Mouse (Mus musculus): ENCODE measurements around the gene Nrde2. TPM values are rescaled to one million over a fixed set of nuclear protein-coding genes. Genes with fewer than 3 reads are reported as not detected.

Nrde2 gene
- total and polyA plus RNA-seq, 3 experiments: 16.5 to 17.2 TPM; not detected in 1

DNA sequence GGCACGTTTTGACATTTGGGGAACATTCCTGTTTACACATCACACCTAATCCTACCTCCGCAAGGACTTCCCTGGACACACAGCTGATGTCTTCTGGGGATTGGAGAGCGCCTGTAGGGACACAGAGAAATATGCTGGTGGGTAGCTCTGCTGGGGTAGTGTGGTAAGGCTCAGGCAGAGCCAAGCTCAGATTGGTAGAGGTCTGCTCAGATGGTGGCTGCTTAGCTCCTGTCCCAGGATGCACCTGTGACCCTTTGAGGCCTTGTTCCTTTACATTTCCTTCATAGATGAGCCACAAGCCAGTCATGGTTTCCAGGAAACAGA, 58.8 kb downstream of the Nrde2 start:
- Histone ChIP-seq H3K4me3 (ENCODE audit: control insufficient read depth in 1 of 2, insufficient read depth in 1 of 2, low read depth in 2 of 2, low read length in 2 of 2) (no peak overlapping the region), H3K36me3 (ENCODE audit: control insufficient read depth in 1 of 2, insufficient read depth in 2 of 2, low read length in 2 of 2) (no peaks in the 10 kb centered on the region), H3K27me3 (ENCODE audit: control insufficient read depth in 1 of 2, insufficient read depth in 2 of 2, low read length in 2 of 2) (peaks cover 0 to 2% of the 10 kb centered on the region in 2 experiments; a peak in 3 of 4 replicates), H3K79me2 (ENCODE audit: control insufficient read depth, insufficient read depth, low read length, poor library complexity) (no peaks in the 10 kb centered on the region), H3K4me1 (ENCODE audit: control insufficient read depth in 1 of 2, insufficient read depth in 2 of 2, low read length in 2 of 2) (no peaks in the 10 kb centered on the region), H3K9ac (ENCODE audit: control insufficient read depth, low read depth, low read length, poor library complexity, severe bottlenecking) (no peak overlapping the region), H3K27ac (ENCODE audit: control insufficient read depth, low read depth, low read length) (no peak overlapping the region), H3K9me3 (replicated peaks; ENCODE audit: insufficient read depth, low read length) (no peaks in the 10 kb centered on the region)
- no peak for TF ChIP-seq BHLHE40 (IDR thresholded peaks at IDR 0.05; ENCODE audit: borderline replicate concordance, low read depth, low read length)
- no peak for TF ChIP-seq SMC3 (IDR thresholded peaks at IDR 0.05; ENCODE audit: low read depth, low read length)
- no peak for TF ChIP-seq SIN3A (IDR thresholded peaks at IDR 0.05; ENCODE audit: low read length)
- TF ChIP-seq ZMIZ1 (IDR thresholded peaks at IDR 0.05; ENCODE audit: low read depth, low read length): no peak
- TF ChIP-seq POLR2AphosphoS2 (IDR thresholded peaks at IDR 0.05; ENCODE audit: low read length): no peak
- TF ChIP-seq GATA1 (IDR thresholded peaks at IDR 0.05; ENCODE audit: low read depth, low read length): no peak
- no peak for TF ChIP-seq RCOR1 (IDR thresholded peaks at IDR 0.05; ENCODE audit: low read depth, low read length)
- no peak for TF ChIP-seq JUND (IDR thresholded peaks at IDR 0.05; ENCODE audit: low read depth, low read length)
- no peak for TF ChIP-seq ZNF384 (IDR thresholded peaks at IDR 0.05; ENCODE audit: low read depth, low read length)
- TF ChIP-seq ZC3H11A (IDR thresholded peaks at IDR 0.05; ENCODE audit: low read depth, low read length): no peak
- TF ChIP-seq CHD2 (IDR thresholded peaks at IDR 0.05; ENCODE audit: low read length): no peak
- no peak for TF ChIP-seq POLR2A (IDR thresholded peaks at IDR 0.05; ENCODE audit: control insufficient read depth in 1 of 2, insufficient read depth in 1 of 2, low read depth in 1 of 2, low read length in 2 of 2, poor library complexity in 1 of 2)
- TF ChIP-seq MYB (IDR thresholded peaks at IDR 0.05; ENCODE audit: low read depth, low read length): no peak
- TF ChIP-seq HCFC1 (IDR thresholded peaks at IDR 0.05; ENCODE audit: low read depth, low read length): no peak
- no peak for TF ChIP-seq KAT2A (conservative IDR thresholded peaks at IDR 0.05; ENCODE audit: low read depth, low read length)
- TF ChIP-seq MXI1 (IDR thresholded peaks at IDR 0.05; ENCODE audit: low read depth, low read length): no peak
- DNase-seq (ENCODE audit: low read depth, low spot score): no peak

- no peaks in the 10 kb centered on the region for H3K4me1 ChIP-seq (ENCODE audit: control insufficient read depth in 1 of 2, insufficient read depth in 2 of 2, low read length in 2 of 2)
- peaks cover 0 to 2% of the 10 kb centered on the region in 2 experiments; a peak in 3 of 4 replicates for H3K27me3 ChIP-seq (ENCODE audit: control insufficient read depth in 1 of 2, insufficient read depth in 2 of 2, low read length in 2 of 2)
- no peak overlapping the region for H3K9ac ChIP-seq (ENCODE audit: control insufficient read depth, low read depth, low read length, poor library complexity, severe bottlenecking)
- H3K9me3 ChIP-seq (replicated peaks; ENCODE audit: insufficient read depth, low read length): no peaks in the 10 kb centered on the region
- no peak overlapping the region for H3K27ac ChIP-seq (ENCODE audit: control insufficient read depth, low read depth, low read length)
- TF ChIP-seq CHD1 (IDR thresholded peaks at IDR 0.05; ENCODE audit: low read depth, low read length) (no peak), MXI1 (IDR thresholded peaks at IDR 0.05; ENCODE audit: low read depth, low read length) (no peak), MYB (IDR thresholded peaks at IDR 0.05; ENCODE audit: low read depth, low read length) (no peak), ZC3H11A (IDR thresholded peaks at IDR 0.05; ENCODE audit: low read depth, low read length) (no peak), POLR2AphosphoS5 (IDR thresholded peaks at IDR 0.05; ENCODE audit: borderline replicate concordance, low read depth, low read length) (peak; percentile 63; the same call in 1 of the 2 replicates), SIN3A (IDR thresholded peaks at IDR 0.05; ENCODE audit: low read length) (no peak), TBP (IDR thresholded peaks at IDR 0.05; ENCODE audit: low read depth, low read length) (no peak)
- H3K36me3 ChIP-seq (ENCODE audit: control insufficient read depth in 1 of 2, insufficient read depth in 2 of 2, low read length in 2 of 2): no peaks in the 10 kb centered on the region
- H3K4me3 ChIP-seq (ENCODE audit: control insufficient read depth in 1 of 2, insufficient read depth in 1 of 2, low read depth in 2 of 2, low read length in 2 of 2): no peak overlapping the region
- DNase-seq (ENCODE audit: low read depth, low spot score): no peak
- no peaks in the 10 kb centered on the region for H3K79me2 ChIP-seq (ENCODE audit: control insufficient read depth, insufficient read depth, low read length, poor library complexity)
These were observed 59.3 kb downstream of the Nrde2 start for GRCm38 (mm10) chr12:100099971-100100706.

Data from MEL (cell line).